Mouse (Mus musculus): ENCODE results near the gene Plekhh1. TPM values are rescaled to one million over a fixed set of nuclear protein-coding genes. Genes with fewer than 3 reads are reported as not detected.

Plekhh1 gene
- total RNA-seq, 2 experiments from 2014 or later, result 1.3 to 1.4 TPM

DNA sequence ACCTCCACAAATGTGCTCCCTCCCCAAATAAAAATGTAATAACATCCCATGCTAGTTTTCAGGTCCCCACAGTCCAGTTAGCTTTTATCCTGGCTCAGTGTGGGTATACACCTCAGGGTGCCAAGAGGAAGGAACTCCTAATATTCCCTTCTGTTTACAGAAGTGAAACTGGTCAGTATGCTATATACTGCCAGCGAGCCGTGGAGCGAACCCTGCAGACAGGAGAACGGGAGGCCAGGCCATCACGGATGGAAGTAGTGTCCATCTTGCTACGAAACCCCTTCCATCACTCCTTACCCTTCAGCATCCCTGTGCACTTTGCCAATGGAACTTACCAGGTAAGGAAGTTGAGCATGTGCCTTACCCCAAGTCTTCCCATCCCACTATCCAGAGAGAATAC, 43.6 kb downstream of the Plekhh1 start:
- DNase-seq, result no peak

DNA sequence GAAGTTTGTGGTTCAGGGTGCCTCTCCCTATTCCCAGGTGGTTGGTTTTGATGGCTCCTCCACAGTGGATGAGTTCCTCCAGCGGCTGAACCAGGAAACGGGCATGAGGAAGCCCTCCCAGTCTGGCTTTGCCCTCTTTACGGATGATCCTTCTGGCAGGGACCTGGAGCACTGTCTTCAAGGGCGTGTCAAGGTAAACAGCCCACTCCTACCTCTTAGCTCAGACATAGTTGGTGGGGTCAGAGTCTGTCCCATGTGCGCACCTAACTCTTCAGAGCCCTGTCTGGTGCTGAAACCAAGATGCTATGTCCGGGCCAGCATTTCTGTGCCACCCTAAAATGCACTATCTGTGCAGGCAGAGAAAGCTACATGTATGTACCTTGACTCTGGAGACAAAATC, 44.4 kb downstream of the Plekhh1 start:
- DNase-seq, result no peak

DNA sequence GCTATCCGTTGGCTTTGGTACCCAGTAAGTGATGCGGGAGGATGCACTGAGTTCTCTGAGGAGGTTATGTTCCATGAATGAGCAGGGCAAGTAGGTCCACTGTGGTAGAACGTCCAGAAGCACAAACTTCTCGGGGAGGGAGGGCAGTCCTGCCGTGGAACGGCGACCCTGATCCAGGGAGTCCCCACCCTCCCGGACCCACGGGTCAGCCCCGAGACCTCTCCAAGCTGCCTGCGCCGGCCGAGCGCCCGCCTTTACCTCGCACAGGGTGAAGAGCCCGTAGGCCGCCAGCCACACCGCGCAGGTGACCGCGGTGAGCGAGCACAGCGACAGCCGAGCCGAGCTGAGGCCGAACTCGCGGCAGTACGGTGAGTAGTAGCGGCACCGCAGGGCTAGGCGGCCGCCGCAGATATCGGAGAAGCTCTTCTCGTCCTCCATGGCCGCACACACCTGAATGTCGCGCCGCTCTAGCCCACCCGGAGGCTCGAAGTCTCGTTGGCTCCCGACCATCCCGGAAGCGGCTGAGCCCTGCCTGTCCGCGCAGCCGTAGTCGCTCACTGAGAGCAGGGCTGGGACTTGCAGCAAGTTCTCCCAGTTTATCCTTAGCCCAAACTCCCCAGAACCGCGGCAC, 60.3 kb downstream of the Plekhh1 start, which contains the start of gene Pigh:
Pigh (minus strand) TSS at position 470 of the 631 bp plus-strand sequence.
- peak; percentile 79 for DNase-seq

DNA sequence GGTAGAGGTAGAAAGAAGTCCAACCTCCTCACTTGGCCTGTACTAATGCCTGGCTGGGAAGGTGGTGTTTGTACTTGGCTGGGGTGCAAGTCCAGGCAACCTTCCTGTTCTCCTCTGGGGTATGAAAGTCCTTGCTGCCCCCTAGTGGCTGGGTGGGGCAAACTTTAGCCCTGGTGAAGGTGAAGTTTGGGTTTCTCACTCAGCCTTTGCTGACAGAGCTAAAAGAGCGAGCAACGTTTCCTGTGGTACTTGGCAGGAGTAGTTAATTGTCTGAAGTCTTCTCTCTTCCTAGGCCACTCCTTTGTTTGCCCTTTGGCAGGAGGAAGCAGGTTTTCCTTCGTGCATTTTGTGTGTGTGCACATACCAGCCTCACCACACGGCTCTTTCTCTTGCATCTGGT, 63.6 kb downstream of the Plekhh1 start:
- DNase-seq, result peak; percentile 58

DNA sequence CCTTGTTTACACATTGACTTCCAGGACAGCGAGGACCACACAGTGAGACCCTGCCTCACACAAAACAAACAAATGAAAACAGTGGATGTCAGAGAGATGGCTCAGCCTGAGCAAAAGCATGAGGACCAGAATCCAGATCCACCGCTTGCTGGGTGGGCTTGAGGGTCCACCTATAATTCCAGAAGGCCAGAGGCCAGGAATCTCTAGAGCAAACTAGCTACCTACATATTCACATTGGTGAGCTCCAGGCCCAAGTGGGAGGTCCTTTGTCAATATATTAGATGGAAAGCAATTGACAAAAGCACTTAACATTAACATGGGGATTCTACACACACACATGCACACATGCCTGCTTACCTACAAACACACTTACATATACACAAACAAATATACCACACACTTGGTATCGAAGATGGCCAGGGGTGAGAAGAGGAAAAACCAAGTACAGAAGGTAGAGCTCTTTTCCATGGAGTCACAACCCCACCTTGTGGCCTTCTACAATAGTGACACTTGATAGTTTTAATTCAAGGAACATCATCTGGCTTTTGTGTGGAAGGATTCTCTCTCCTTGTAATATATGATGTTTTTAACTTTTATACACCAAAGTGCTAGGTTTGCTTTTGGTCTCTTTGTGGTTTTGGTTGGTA, 68.3 kb downstream of the Plekhh1 start:
- peak; percentile 14 for DNase-seq

DNA sequence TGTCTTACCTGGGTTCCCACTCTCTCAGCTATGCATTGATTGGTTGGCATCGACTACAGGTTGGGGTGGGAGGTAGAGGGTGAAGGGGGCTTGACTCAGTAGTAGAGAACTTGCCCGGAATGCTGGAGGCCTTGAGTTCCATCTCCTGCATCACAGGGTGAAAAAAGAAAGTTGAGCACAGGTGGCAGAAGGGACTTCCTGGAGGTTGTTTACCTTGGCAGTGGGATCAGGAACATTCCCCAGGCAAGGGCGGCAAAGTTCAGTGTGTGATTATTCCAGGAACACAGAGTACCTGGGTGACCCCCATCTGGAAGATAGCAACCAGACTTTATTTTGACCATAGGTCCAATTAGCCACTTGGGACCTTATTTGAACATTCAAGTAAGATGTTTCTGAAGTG, 74.8 kb downstream of the Plekhh1 start:
- no peak for DNase-seq

DNA sequence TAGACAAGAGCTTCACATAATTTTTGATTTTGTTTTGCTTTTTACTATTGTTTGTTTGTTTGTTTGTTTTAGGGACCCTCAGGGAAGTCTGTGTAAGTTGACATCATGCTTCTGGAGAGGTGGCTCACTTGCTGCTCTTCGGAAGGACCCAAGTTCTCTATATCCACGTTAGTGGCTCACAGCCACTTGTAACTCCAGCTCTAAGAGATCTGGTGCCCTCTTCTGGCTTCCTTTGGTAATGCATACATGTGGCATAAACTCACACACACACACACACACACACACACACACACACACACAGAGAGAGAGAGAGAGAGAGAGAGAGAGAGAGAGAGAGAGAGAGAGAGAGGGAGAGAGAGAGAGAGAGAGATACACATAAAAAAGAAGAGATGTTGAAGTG, 75.6 kb downstream of the Plekhh1 start:
- no peak for DNase-seq

DNA sequence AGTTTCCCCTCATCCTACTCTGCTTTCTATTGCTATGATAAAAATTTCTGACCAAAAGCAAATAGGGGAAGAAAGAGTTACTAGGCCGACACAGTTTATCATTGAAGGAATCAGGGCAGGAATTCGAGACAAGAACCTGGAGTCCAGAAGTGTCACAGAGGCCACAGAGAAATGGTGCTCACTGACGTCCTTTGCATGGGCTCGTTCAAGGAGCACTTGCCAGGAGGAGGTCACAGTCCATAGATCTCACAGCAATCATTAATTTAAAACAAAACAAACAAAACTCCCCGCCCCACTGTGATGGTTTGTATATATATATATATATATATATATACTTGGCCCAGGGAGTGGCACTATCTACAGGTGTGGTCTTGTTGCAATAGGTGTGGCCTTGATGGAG, 76.3 kb downstream of the Plekhh1 start:
- no peak for DNase-seq

DNA sequence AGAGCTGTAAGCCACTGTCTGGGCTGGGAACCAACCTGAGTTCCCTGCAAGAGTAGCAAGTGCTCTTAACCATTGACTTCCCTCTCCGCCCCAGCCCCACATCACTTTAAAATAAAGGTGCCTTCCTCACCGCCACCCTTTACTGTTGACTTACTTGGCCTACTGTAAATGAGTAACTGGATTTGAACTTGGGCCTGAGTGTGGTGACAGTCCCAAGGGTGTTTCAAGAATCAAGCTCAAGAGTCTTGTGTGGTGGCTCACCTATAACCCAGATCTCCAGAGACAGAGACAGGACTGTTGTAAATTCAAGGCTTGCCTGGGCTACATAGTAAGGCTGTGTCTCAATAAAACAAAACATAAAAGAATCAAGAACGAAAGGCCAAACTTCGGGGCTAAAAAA, 90.0 kb downstream of the Plekhh1 start:
- DNase-seq, result no peak

DNA sequence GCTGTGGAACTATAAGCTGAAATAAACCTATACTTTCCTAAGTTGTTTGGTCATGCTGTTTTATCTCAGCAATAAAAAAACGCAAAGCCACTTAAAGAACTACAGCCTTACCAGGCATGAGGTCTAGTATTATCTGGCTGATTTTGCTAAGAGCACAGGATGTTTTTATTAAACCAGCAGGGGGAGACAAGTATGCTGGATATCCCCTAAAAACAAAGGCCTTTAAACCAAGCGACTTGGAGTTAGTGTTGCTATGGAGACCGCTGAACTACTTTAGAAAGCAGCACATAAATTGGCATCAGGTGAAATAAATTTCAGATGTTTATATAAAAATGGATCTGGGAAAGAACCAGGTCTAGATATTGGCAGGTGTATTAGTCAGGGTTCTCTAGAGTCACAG, 93.9 kb downstream of the Plekhh1 start:
- no peak for DNase-seq

DNA sequence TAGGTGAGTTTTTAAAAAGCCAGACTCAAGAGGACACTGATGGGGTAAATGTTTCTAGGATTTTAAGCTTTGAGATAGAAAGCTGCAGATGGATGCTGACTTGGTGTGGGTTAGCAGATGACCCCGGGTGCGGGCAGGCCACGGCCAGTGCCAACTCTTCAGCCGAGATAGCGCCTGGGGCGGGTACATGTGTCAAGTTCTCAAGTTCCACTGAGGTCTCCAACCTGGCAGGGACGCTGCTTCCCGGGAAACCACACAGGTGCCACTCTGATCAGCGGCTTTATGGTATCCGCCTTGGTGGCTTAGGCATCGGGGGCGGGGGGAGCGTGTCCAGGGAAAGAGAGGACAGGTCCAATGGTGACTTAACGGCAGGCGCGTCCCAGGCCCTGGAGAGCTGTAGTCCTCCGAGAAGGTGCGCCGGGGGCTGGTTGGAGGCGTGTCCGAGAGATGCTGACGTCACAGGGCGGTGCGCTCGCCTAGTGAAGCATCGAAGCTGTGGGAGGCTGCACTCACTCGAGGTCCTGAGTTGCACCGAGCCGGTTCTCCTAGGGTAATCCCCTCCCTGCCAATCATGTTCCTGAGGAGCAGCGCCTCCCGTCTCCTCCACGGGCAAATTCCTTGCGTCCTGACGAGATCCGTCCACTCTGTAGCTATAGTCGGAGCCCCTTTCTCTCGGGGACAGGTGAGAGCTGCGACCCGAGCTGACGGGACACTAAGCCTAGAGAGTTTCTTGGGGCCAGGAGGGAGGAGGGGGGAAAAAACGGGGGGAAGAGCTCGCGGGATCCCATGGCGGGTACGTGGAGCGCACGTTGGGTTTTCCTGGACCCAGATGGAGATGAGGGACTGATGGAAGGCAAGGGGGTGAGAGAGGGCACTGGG, 101.6 kb downstream of the Plekhh1 start, which contains the start of gene Arg2:
Arg2 (plus strand) TSS at position 479 of the 879 bp plus-strand sequence.
- peak; percentile 29 for DNase-seq

Other genes with a start within 250 kb of the Plekhh1 start
- 10 to 100 TPM; 44.2 to 48.0 TPM for gene Atp6v1d, start 167.5 kb upstream of the Plekhh1 start, total RNA-seq (2021)
- 10 to 100 TPM; 45.9 to 48.7 TPM for gene Eif2s1, start 167.3 kb upstream of the Plekhh1 start, total RNA-seq (2021)
- gene Plek2, start 122.2 kb upstream of the Plekhh1 start, total RNA-seq (2021), result under 1 TPM in 1 of 2 experiments, not detected in 1; 0.50 TPM
- gene Tmem229b, start 21.5 kb upstream of the Plekhh1 start, total RNA-seq (2021), result 1 to 10 TPM; 8.5 to 9.5 TPM
- 1 to 10 TPM; 2.8 to 3.1 TPM for gene Pigh, start 60.5 kb downstream of the Plekhh1 start, total RNA-seq (2021)
- not detected for gene Arg2, start 101.6 kb downstream of the Plekhh1 start, total RNA-seq (2021)
- gene Vti1b, start 143.5 kb downstream of the Plekhh1 start, total RNA-seq (2021), result 10 to 100 TPM; 50.3 to 60.1 TPM
- 1 to 10 TPM; 4.5 to 4.7 TPM for gene Rdh11, start 163.1 kb downstream of the Plekhh1 start, total RNA-seq (2021)
- gene Rdh12, start 179.8 kb downstream of the Plekhh1 start, total RNA-seq (2021), result under 1 TPM; 0.35 to 0.41 TPM